ENCODE assay signal across 29 mouse cellular contexts in genomic region chr4:66805747-66806146, GRCm38 (mm10). TPM values are rescaled to one million over a fixed set of nuclear protein-coding genes. Genes with fewer than 3 reads are reported as not detected.
DNase-seq lines count a peak whose midpoint lies in the region; ATAC-seq and TF ChIP-seq lines count a peak whose summit lies in the region.
"Had no signal": no experiment of that assay in that cellular context is flagged by ENCODE, and none has a peak within 500 bp of the region (broad histone marks: within the 10 kb centered on the region; RNA-seq: fewer than 3 reads in every experiment).

No protein-coding gene starts in this region.

- no peak overlapping the region for H3K9ac ChIP-seq in lung, postnatal 0 days (replicated peaks; ENCODE audit: low read depth)
- H3K9ac ChIP-seq in midbrain, embryonic 15.5 days = no peak overlapping the region
- H3K9ac ChIP-seq: embryonic facial prominence, embryonic 13.5 days; embryonic facial prominence, embryonic 15.5 days; forebrain, embryonic 12.5 days had no signal

- intact Hi-C loops in heart, postnatal 36 days (cut with DNase I) = no loop called here

- H3K9me3 ChIP-seq in lung, postnatal 0 days (ENCODE audit: low read length) = no peaks in the 10 kb centered on the region
- H3K9me3 ChIP-seq in midbrain, embryonic 15.5 days = no peaks in the 10 kb centered on the region
- H3K9me3 ChIP-seq: embryonic facial prominence, embryonic 13.5 days; embryonic facial prominence, embryonic 15.5 days; forebrain, embryonic 10.5 days; forebrain, embryonic 12.5 days; G1E had no signal

- no peak for ATAC-seq in lung, postnatal 0 days
- peak; percentile 56; the same call in 1 of the 2 replicates for ATAC-seq in granulocyte monocyte progenitor cell, adult 5-6 weeks (replicated peaks; ENCODE audit: poor library complexity, severe bottlenecking)
- peak; percentile 62 for ATAC-seq in megakaryocyte, adult 5-6 weeks (ENCODE audit: poor library complexity, severe bottlenecking)
- no peak for ATAC-seq in midbrain, embryonic 15.5 days (replicated peaks)
- ATAC-seq: activated CD4-positive, CD25-positive, alpha-beta regulatory T cell, adult 4 months; CD4-positive, CD25-positive, alpha-beta regulatory T cell, adult 4 months; forebrain, embryonic 14.5 days; forebrain, embryonic 16.5 days; Patski had no signal

- no peaks in the 10 kb centered on the region for H3K36me3 ChIP-seq in lung, postnatal 0 days (ENCODE audit: insufficient read depth, low read length)
- no peaks in the 10 kb centered on the region for H3K36me3 ChIP-seq in midbrain, embryonic 15.5 days (replicated peaks)
- H3K36me3 ChIP-seq: embryonic facial prominence, embryonic 13.5 days; embryonic facial prominence, embryonic 15.5 days; forebrain, embryonic 10.5 days; forebrain, embryonic 12.5 days; G1E had no signal

- no peak overlapping the region for H3K27ac ChIP-seq in lung, postnatal 0 days (ENCODE audit: low read length)
- no peak overlapping the region for H3K27ac ChIP-seq in midbrain, embryonic 15.5 days
- H3K27ac ChIP-seq: embryonic facial prominence, embryonic 13.5 days; embryonic facial prominence, embryonic 15.5 days; forebrain, embryonic 10.5 days; forebrain, embryonic 12.5 days had no signal

- H3K27me3 ChIP-seq in lung, postnatal 0 days (replicated peaks; ENCODE audit: insufficient read depth, low read length) = no peaks in the 10 kb centered on the region
- H3K27me3 ChIP-seq in midbrain, embryonic 15.5 days (replicated peaks) = no peaks in the 10 kb centered on the region
- H3K27me3 ChIP-seq: CH12.LX; embryonic facial prominence, embryonic 13.5 days; embryonic facial prominence, embryonic 15.5 days; forebrain, embryonic 12.5 days; Patski had no signal

- peak; percentile 10 for DNase-seq in lung, postnatal 0 days (ENCODE audit: low spot score)
- DNase-seq in lung, adult 18-20 months = no peak
- no peak for DNase-seq in kidney, adult 8-10 months
- no peak for DNase-seq in heart, postnatal 36 days
- DNase-seq: adrenal gland, postnatal 10 days; adrenal gland, postnatal 25 days; B cell, adult 2 months; cerebellum, adult 11 months; cerebellum, adult 18-20 months; cerebellum, adult 8-10 months; cerebellum, adult 9-11 months; cerebellum, postnatal 14 days; cerebellum, postnatal 36 days; embryo, embryonic 11 days had no signal

- TF ChIP-seq CTCF in lung, postnatal 0 days (IDR thresholded peaks at IDR 0.05) = no peak

- no peak overlapping the region for H3K4me2 ChIP-seq in lung, postnatal 0 days (replicated peaks; ENCODE audit: low read depth, low read length)
- no peak overlapping the region for H3K4me2 ChIP-seq in midbrain, embryonic 15.5 days
- H3K4me2 ChIP-seq: embryonic facial prominence, embryonic 13.5 days; embryonic facial prominence, embryonic 15.5 days; forebrain, embryonic 12.5 days had no signal

- TF ChIP-seq EP300 in lung, postnatal 0 days (IDR thresholded peaks at IDR 0.05) = no peak

- H3K4me3 ChIP-seq in lung, postnatal 0 days (ENCODE audit: low read depth, low read length) = no peak overlapping the region
- no peak overlapping the region for H3K4me3 ChIP-seq in midbrain, embryonic 15.5 days
- H3K4me3 ChIP-seq: embryonic facial prominence, embryonic 13.5 days; embryonic facial prominence, embryonic 15.5 days; erythroblast, embryonic 14.5 days; forebrain, embryonic 10.5 days; forebrain, embryonic 12.5 days had no signal

- no peaks in the 10 kb centered on the region for H3K4me1 ChIP-seq in lung, postnatal 0 days (ENCODE audit: insufficient read depth, low read depth, low read length)
- H3K4me1 ChIP-seq in midbrain, embryonic 15.5 days = no peaks in the 10 kb centered on the region
- H3K4me1 ChIP-seq: embryonic facial prominence, embryonic 13.5 days; embryonic facial prominence, embryonic 15.5 days; forebrain, embryonic 10.5 days; forebrain, embryonic 12.5 days had no signal

RNA-seq across cellular contexts. Expression of gene Tlr4, which starts 21.6 kb away (rescaled TPM):
- 3.4 and 4.0 TPM in 2 replicates for polyA plus RNA-seq in lung, postnatal 0 days (2015; fragmentation: Nextera tagmentation; extraction: Ambion mirVana)
- 8.7 and 11.0 TPM in 2 replicates for total RNA-seq in granulocyte monocyte progenitor cell, adult 5-6 weeks (2014; fragmentation: Nextera tagmentation)
- 12.7 and 19.8 TPM in 2 replicates for total RNA-seq in granulocyte monocyte progenitor cell, adult 5-6 weeks (2017)
- total RNA-seq in megakaryocyte, adult 5-6 weeks (2015) = 21.8 and 22.9 TPM in 2 replicates
- total RNA-seq in megakaryocyte, adult 5-6 weeks (2017) = 18.2 and 27.0 TPM in 2 replicates
- total RNA-seq in heart, postnatal 36 days (2021) = 10 to 100 TPM; 20.9 to 25.1 TPM
- 0.63 and 0.94 TPM in 2 replicates for polyA plus RNA-seq in midbrain, embryonic 15.5 days (2015; fragmentation: Nextera tagmentation; extraction: Ambion mirVana)
- polyA plus RNA-seq: erythroblast, embryonic 14.5 days; G1E had no signal

Comparison
In these comparisons a context has a peak if more than half of its experiments do, and no peak if none do; other contexts are left out.
1. ATAC-seq: peak in granulocyte monocyte progenitor cell, adult 5-6 weeks (single experiment) and megakaryocyte, adult 5-6 weeks (single experiment); none in lung, postnatal 0 days (single experiment) and midbrain, embryonic 15.5 days (single experiment).